Mouse (Mus musculus): ENCODE results near the gene Cep57l1. TPM values are rescaled to one million over a fixed set of nuclear protein-coding genes. Genes with fewer than 3 reads are reported as not detected.

The Cep57l1 gene
- total RNA-seq (2021), result 1 to 10 TPM; 2.3 to 2.5 TPM
- polyA plus RNA-seq (2012; rRNA removed), result 0.86 and 1.3 TPM in 2 replicates
- long read RNA-seq, partial matches to known transcripts, result 1 of 3 reads
- long read RNA-seq, other reads (novel, unspliced or antisense), result 1 of 3 reads

DNA sequence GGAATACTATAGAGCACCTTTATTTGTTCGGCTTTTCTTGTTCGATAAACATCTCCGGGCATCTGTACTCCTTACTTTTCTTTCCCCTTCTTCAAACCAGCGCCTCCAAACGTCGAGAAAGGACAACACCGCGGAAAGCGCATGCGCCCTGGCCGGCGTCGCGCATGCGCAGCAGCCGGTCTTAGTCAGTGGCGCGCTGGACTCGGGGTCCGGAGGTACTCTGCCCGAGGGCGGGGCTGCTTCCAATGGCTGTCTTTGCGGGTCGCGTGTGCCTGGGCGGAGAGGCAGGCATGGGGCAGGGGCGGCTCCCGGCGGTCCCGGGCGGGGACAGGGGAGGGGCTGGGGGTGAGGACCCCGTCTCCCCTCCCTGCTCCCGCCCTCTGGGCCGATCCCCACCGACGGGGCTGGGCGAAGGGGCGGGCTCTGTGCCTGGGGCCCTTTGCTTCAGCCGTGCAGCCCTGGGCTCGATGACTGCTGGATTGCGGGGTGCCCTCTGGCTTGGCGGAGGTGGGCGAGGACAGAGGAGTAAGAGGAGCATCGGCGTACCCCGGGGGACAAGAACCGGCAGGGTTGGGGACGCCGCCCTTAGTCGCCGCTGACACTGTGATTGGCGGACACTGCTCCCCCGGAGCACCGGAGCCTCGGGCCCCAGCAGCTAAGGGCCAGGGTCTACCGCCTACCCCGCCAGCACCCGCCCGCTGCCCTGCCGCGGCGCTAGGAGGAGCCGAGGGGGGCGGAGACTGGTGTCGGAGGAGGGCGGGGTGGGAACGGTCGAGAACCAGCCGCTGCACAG lies at the start of gene Cep57l1, which contains the start of gene Sesn1:
Gene Cep57l1, minus strand, starts transcription at position 101 of the 793 bp plus-strand sequence.
Gene Sesn1, plus strand, starts transcription at position 165 of the 793 bp plus-strand sequence.
- TF ChIP-seq EP300 (IDR thresholded peaks at IDR 0.05; ENCODE audit: insufficient read depth, low read depth, low read length), result no peak
- TF ChIP-seq POLR2A (IDR thresholded peaks at IDR 0.05; ENCODE audit: insufficient read depth, low read depth, low read length), result peak; percentile 9; the same call in 1 of the 2 replicates
- peak; percentile 38 for TF ChIP-seq CTCF (IDR thresholded peaks at IDR 0.05)
- DNase-seq, result peak; percentile 93 to 95
- under 1% methylated on average over 69 of the region's 69 CpGs for WGBS
- Histone ChIP-seq H3K79me2 (replicated peaks; ENCODE audit: control insufficient read depth, insufficient read depth, low read length) (peaks cover 7% of the 10 kb centered on the region), H3K4me1 (ENCODE audit: control insufficient read depth, insufficient read depth, low read length) (peaks cover 8% of the 10 kb centered on the region), H3K27me3 (ENCODE audit: control insufficient read depth, insufficient read depth, low read length) (no peaks in the 10 kb centered on the region), H3K27ac (peak within 1 kb of the TSS; percentile 98), H3K4me3 (peak within 1 kb of the TSS; percentile 87), H3K36me3 (ENCODE audit: control insufficient read depth, insufficient read depth, low read length) (peaks cover 3% of the 10 kb centered on the region), H3K9ac (ENCODE audit: low read depth, low read length) (peak within 1 kb of the TSS; percentile 90)
- intact Hi-C loops (cut with DNase I), result loop anchor here (2.0 to 10.0 kb wide), 5 partner anchors 79 to 865 kb away; partner anchors contain the start of genes Foxo3 and Snx3

DNA sequence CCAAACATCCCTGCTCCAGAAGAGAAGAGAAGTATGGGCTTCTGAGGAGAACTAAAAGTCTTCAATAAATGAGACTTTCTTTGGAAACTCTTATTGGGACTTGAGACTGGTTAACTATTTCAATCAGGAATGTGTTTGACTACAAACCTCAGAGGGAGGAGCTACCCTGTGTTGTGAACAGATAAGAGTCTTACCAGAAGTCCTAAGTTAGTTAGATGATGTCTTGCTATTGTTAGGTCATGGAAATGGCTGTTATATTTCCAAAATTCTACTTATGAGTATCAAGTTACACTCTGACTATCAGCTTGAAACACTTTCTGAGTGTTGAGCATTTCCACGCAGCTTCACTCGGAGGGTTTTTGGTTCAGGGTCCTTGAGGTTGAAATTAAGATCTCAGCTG lies 39.0 kb upstream of the Cep57l1 start:
- Histone ChIP-seq H3K4me1 (ENCODE audit: control insufficient read depth, insufficient read depth, low read length) (no peaks in the 10 kb centered on the region; the same call in 1 of the 2 replicates), H3K27ac (no peak overlapping the region), H3K36me3 (ENCODE audit: control insufficient read depth, insufficient read depth, low read length) (no peaks in the 10 kb centered on the region), H3K4me3 (no peak overlapping the region), H3K27me3 (ENCODE audit: control insufficient read depth, insufficient read depth, low read length) (no peaks in the 10 kb centered on the region), H3K9ac (ENCODE audit: low read depth, low read length) (no peak overlapping the region), H3K79me2 (replicated peaks; ENCODE audit: control insufficient read depth, insufficient read depth, low read length) (no peaks in the 10 kb centered on the region)
- TF ChIP-seq CTCF (IDR thresholded peaks at IDR 0.05), result no peak
- TF ChIP-seq EP300 (IDR thresholded peaks at IDR 0.05; ENCODE audit: insufficient read depth, low read depth, low read length), result no peak
- TF ChIP-seq POLR2A (IDR thresholded peaks at IDR 0.05; ENCODE audit: insufficient read depth, low read depth, low read length), result no peak
- intact Hi-C loops (cut with DNase I), result no loop called here
- WGBS, result 57% methylated on average over 2 of the region's 2 CpGs
- DNase-seq, result no peak

DNA sequence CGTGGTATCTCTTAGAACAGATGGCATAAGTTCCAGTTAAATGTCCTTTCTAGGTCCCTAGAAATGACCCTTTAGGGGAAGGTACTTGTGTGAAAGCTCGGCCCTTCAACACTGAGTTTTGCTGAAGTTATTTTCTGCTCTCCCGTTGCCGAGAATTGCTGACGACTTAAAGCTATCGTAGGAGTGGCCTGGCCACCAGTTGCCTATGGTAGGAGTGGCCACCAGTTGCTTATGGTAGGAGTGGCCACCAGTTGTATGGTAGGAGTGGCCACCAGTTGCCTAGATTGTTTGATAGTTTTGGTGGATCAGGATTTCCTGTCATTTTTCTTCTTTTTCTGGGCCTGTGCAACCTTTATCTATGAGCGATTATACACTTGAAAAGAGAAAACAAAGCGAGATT lies 38.1 kb upstream of the Cep57l1 start:
- intact Hi-C loops (cut with DNase I), result no loop called here
- Histone ChIP-seq H3K4me3 (no peak overlapping the region), H3K4me1 (ENCODE audit: control insufficient read depth, insufficient read depth, low read length) (no peaks in the 10 kb centered on the region; the same call in 1 of the 2 replicates), H3K9ac (ENCODE audit: low read depth, low read length) (no peak overlapping the region), H3K27ac (no peak overlapping the region), H3K27me3 (ENCODE audit: control insufficient read depth, insufficient read depth, low read length) (no peaks in the 10 kb centered on the region), H3K79me2 (replicated peaks; ENCODE audit: control insufficient read depth, insufficient read depth, low read length) (no peaks in the 10 kb centered on the region), H3K36me3 (ENCODE audit: control insufficient read depth, insufficient read depth, low read length) (no peaks in the 10 kb centered on the region)
- 88% methylated on average over 8 of the region's 8 CpGs for WGBS
- TF ChIP-seq CTCF (IDR thresholded peaks at IDR 0.05), result no peak
- TF ChIP-seq EP300 (IDR thresholded peaks at IDR 0.05; ENCODE audit: insufficient read depth, low read depth, low read length), result no peak
- no peak for TF ChIP-seq POLR2A (IDR thresholded peaks at IDR 0.05; ENCODE audit: insufficient read depth, low read depth, low read length)
- no peak for DNase-seq

DNA sequence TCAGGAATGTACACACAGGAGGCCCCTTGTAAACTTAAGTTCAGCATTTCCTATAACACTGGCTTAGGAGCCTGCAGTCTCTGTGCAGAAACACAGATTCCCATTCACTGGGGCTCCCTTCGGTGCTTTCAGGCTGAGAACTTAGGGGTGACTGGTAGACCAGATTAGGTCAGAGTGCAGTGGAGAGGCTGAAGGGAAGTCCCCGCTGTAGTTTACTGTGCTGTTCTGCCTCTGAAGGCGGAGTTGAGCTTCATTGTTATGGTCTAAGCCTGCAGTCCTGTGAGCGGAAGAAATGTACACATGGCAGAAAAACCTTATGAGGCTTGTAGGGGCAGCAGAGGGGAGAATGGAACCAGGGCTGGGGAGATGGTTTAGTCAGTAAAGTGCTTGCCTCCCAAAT lies 29.2 kb upstream of the Cep57l1 start:
- TF ChIP-seq EP300 (IDR thresholded peaks at IDR 0.05; ENCODE audit: insufficient read depth, low read depth, low read length) (no peak), CTCF (IDR thresholded peaks at IDR 0.05) (no peak), POLR2A (IDR thresholded peaks at IDR 0.05; ENCODE audit: insufficient read depth, low read depth, low read length) (no peak)
- Histone ChIP-seq H3K79me2 (replicated peaks; ENCODE audit: control insufficient read depth, insufficient read depth, low read length) (peaks cover 3% of the 10 kb centered on the region), H3K4me3 (no peak overlapping the region), H3K27ac (no peak overlapping the region), H3K4me1 (ENCODE audit: control insufficient read depth, insufficient read depth, low read length) (peaks cover 8% of the 10 kb centered on the region), H3K9ac (ENCODE audit: low read depth, low read length) (no peak overlapping the region), H3K27me3 (ENCODE audit: control insufficient read depth, insufficient read depth, low read length) (no peaks in the 10 kb centered on the region), H3K36me3 (ENCODE audit: control insufficient read depth, insufficient read depth, low read length) (peaks cover under 1% of the 10 kb centered on the region; the same call in 1 of the 2 replicates)
- WGBS, result 81% methylated on average over 4 of the region's 4 CpGs
- DNase-seq, result no peak
- intact Hi-C loops (cut with DNase I), result no loop called here

DNA sequence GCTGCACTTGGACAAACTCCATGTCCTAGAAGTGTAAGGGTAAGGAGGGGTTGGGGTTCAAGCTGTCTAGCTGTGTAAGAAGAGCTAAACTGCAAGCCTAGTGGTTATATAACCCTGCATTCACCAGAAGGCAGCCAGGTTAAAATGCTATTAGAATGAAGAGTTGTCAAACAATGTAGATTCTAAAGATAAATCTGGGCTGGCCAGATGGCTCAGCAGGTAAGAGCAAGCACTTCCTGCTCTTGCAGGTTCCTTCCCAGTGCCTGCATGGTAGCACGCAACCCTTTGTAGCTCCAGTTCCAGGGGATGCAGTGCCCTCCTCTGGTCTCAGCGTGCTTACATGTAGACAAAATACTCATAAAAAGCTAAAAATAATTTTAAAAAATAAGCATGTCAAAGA lies 24.5 kb upstream of the Cep57l1 start:
- H3K9ac ChIP-seq (ENCODE audit: low read depth, low read length), result no peak overlapping the region
- TF ChIP-seq EP300 (IDR thresholded peaks at IDR 0.05; ENCODE audit: insufficient read depth, low read depth, low read length) (no peak), CTCF (IDR thresholded peaks at IDR 0.05) (peak; percentile 28)
- 83% methylated on average over 2 of the region's 2 CpGs for WGBS

More for the DNA sequence above, 24.5 kb upstream of the Cep57l1 start:
- H3K4me3 ChIP-seq, result no peak overlapping the region
- peaks cover 4% of the 10 kb centered on the region for H3K79me2 ChIP-seq (replicated peaks; ENCODE audit: control insufficient read depth, insufficient read depth, low read length)
- peaks cover 17% of the 10 kb centered on the region for H3K4me1 ChIP-seq (ENCODE audit: control insufficient read depth, insufficient read depth, low read length)
- no peak for DNase-seq
- intact Hi-C loops (cut with DNase I), result loop anchor here (5.0 kb wide), 2 partner anchors 148 to 198 kb away; no protein-coding TSS in a partner anchor
- no peaks in the 10 kb centered on the region for H3K27me3 ChIP-seq (ENCODE audit: control insufficient read depth, insufficient read depth, low read length)
- H3K27ac ChIP-seq, result no peak overlapping the region
- peaks cover 8% of the 10 kb centered on the region; the same call in 1 of the 2 replicates for H3K36me3 ChIP-seq (ENCODE audit: control insufficient read depth, insufficient read depth, low read length)

Measured in heart, adult 2 months (tissue).